Mouse (Mus musculus) spleen, adult 10 weeks (tissue): Measurements from ENCODE around the gene Deup1. TPM values are rescaled to one million over a fixed set of nuclear protein-coding genes. Genes with fewer than 3 reads are reported as not detected.

Source experiments
- polyA plus RNA-seq: library from polyadenylated mRNA; stranded (reverse); fragments of 350-450 nt; fragmentation: Illumina TruSeq; extraction: RNeasy Lipid Tissue Mini Kit (QIAGEN cat#74804); gene quantifications from one replicate; pipeline ENCODE4 v1.2.3, GENCODE M21; 2015; ENCODE audit warnings: low replicate concordance; ENCODE audit not compliant: insufficient read depth

Gene Deup1
- 0.88 TPM for polyA plus RNA-seq

DNA sequence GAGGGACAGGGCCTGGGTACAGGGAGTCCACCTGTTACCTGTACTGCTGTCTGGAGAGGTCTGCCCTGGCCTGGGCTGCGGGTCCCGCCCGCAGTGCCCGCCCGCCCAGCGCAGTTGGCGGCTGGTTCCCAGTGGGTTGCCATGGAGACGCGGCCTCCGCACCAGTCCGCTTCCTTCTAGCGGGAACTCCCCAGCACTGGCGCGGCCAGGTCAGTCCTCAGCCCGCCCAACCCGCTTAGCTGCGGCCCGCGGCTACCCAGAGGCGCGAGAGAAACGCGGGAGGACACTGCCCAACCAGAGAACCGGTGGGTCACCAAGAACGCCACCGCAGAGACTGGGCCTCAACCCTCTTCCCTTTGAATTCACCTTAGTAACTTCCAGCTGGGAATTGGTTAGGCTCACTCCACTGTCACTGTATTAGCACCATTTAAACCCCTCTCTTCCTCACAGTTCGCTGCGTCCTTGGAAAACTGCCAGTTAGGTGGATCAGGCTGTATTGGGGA lies at the start of gene Deup1:
Deup1 (minus strand) TSS at position 149 of the 503 bp plus-strand sequence.

Other genes with a start within 250 kb of the Deup1 start
- 9.4 TPM for gene Smco4, start 134.5 kb downstream of the Deup1 start, polyA plus RNA-seq
- gene Slc36a4, start 81.8 kb upstream of the Deup1 start, polyA plus RNA-seq: 9.2 TPM
- gene Mtnr1b, start 246.6 kb upstream of the Deup1 start, polyA plus RNA-seq: not detected